8 mouse cellular contexts compared by ENCODE assay signal in genomic region chr10:9821299-9821698, GRCm38 (mm10).
A peak's percentile ranks its signal among the peaks of the same experiment; 100 is the strongest.
DNase-seq lines count a peak whose midpoint lies in the region; ATAC-seq and TF ChIP-seq lines count a peak whose summit lies in the region.

No protein-coding gene starts in this region.

- no peaks in the 10 kb centered on the region for H3K9me3 ChIP-seq in forebrain, embryonic 15.5 days

- intact Hi-C loops in heart, adult 2 months (cut with DNase I), result no loop called here

- no peak overlapping the region for H3K9ac ChIP-seq in heart, adult 2 months (ENCODE audit: low read depth, low read length)
- no peak overlapping the region for H3K9ac ChIP-seq in forebrain, embryonic 15.5 days (replicated peaks)

- no peaks in the 10 kb centered on the region for H3K79me2 ChIP-seq in heart, adult 2 months (replicated peaks; ENCODE audit: control insufficient read depth, insufficient read depth, low read length)

- no peaks in the 10 kb centered on the region for H3K27me3 ChIP-seq in heart, adult 2 months (ENCODE audit: control insufficient read depth, insufficient read depth, low read length)
- no peaks in the 10 kb centered on the region for H3K27me3 ChIP-seq in forebrain, embryonic 15.5 days

- WGBS in heart, adult 2 months, result 72% methylated on average over 6 of the region's 6 CpGs
- 65% methylated on average over 6 of the region's 6 CpGs for WGBS in forebrain, embryonic 15.5 days

- no peaks in the 10 kb centered on the region for H3K36me3 ChIP-seq in heart, adult 2 months (ENCODE audit: control insufficient read depth, insufficient read depth, low read length)
- no peaks in the 10 kb centered on the region for H3K36me3 ChIP-seq in forebrain, embryonic 15.5 days

- no peak for TF ChIP-seq EP300 in heart, adult 2 months (IDR thresholded peaks at IDR 0.05; ENCODE audit: insufficient read depth, low read depth, low read length)

- no peaks in the 10 kb centered on the region for H3K4me1 ChIP-seq in heart, adult 2 months (ENCODE audit: control insufficient read depth, insufficient read depth, low read length)
- H3K4me1 ChIP-seq in forebrain, embryonic 15.5 days, result no peaks in the 10 kb centered on the region

- no peak overlapping the region for H3K27ac ChIP-seq in heart, adult 2 months
- H3K27ac ChIP-seq in forebrain, embryonic 15.5 days (replicated peaks), result no peak overlapping the region

- DNase-seq in heart, adult 2 months, result no peak
- DNase-seq in heart, adult 9 months (ENCODE audit: low spot score in 2 of 2), result no peak
- DNase-seq in 416B (ENCODE audit: low read depth), result peak; percentile 44
- DNase-seq in T-cell, adult 2 months (ENCODE audit: low spot score), result peak; percentile 28
- DNase-seq in kidney, postnatal 4 days, result peak; percentile 15 to 24
- no peak for DNase-seq in left cerebral cortex, adult 11 months (ENCODE audit: low spot score)
- DNase-seq in spleen, adult 12 weeks (ENCODE audit: low spot score), result no peak

- no peak for ATAC-seq in forebrain, embryonic 15.5 days (replicated peaks)

- no peak overlapping the region for H3K4me3 ChIP-seq in heart, adult 2 months
- H3K4me3 ChIP-seq in forebrain, embryonic 15.5 days, result no peak overlapping the region

- TF ChIP-seq POLR2A in heart, adult 2 months (IDR thresholded peaks at IDR 0.05; ENCODE audit: insufficient read depth, low read depth, low read length), result no peak

- no peak overlapping the region for H3K4me2 ChIP-seq in forebrain, embryonic 15.5 days (replicated peaks)

- peak; percentile 54 for TF ChIP-seq CTCF in heart, adult 2 months (IDR thresholded peaks at IDR 0.05)

Comparison
In these comparisons a context has a peak if more than half of its experiments do, and no peak if none do; other contexts are left out.
1. DNase-seq: peak in 416B (single experiment), T-cell, adult 2 months (single experiment) and kidney, postnatal 4 days (2 of 2); none in heart, adult 2 months (0 of 2), heart, adult 9 months (0 of 2), left cerebral cortex, adult 11 months (single experiment) and spleen, adult 12 weeks (single experiment).